Mouse (Mus musculus) myocyte (in vitro differentiated cells): ENCODE results near the gene Fut4.

Experiments
- CEBPB ChIP-seq: IDR thresholded peaks from 2 replicates; pipeline ENCODE4 v1.6.1; 2011; ENCODE audit warnings: mild to moderate bottlenecking, moderate library complexity; ENCODE audit not compliant: poor library complexity, insufficient read depth, severe bottlenecking
- E2F4 ChIP-seq: IDR thresholded peaks from one replicate; pipeline ENCODE4 v1.6.1; 2011; ENCODE audit warnings: mild to moderate bottlenecking, control low read depth, moderate library complexity; ENCODE audit not compliant: insufficient read depth
- MAX ChIP-seq: IDR thresholded peaks from one replicate; pipeline ENCODE4 v1.6.1; 2011; ENCODE audit warnings: low read depth, mild to moderate bottlenecking, control low read depth
- MYOD1 ChIP-seq, 3 experiments: IDR thresholded peaks; one replicate each; pipeline ENCODE4 v1.6.1; 2011; ENCODE audit warnings: control low read depth in 2 of 3, low read depth in 2 of 3, mild to moderate bottlenecking in 2 of 3, moderate library complexity in 1 of 3; ENCODE audit not compliant: insufficient read length in 2 of 3, control insufficient read depth in 1 of 3
- POLR2A ChIP-seq: IDR thresholded peaks from one replicate; pipeline ENCODE4 v1.6.1; 2011; ENCODE audit warnings: low read depth, mild to moderate bottlenecking, control low read depth, moderate library complexity; ENCODE audit not compliant: insufficient read length
- POLR2AphosphoS2 ChIP-seq: IDR thresholded peaks from one replicate; pipeline ENCODE4 v1.6.1; 2011; ENCODE audit warnings: low read depth, control low read depth; ENCODE audit not compliant: insufficient read length
- SRF ChIP-seq: IDR thresholded peaks from one replicate; pipeline ENCODE4 v1.6.1; 2011; ENCODE audit warnings: low read depth; ENCODE audit not compliant: control insufficient read depth, insufficient read length
- TCF12 ChIP-seq: IDR thresholded peaks from one replicate; pipeline ENCODE4 v1.6.1; 2011; ENCODE audit warnings: mild to moderate bottlenecking, control low read depth; ENCODE audit not compliant: poor library complexity, insufficient read depth, severe bottlenecking
- TCF3 ChIP-seq: IDR thresholded peaks from one replicate; pipeline ENCODE4 v1.6.1; 2011; ENCODE audit warnings: low read depth, control low read depth; ENCODE audit not compliant: insufficient read length
- USF1 ChIP-seq: IDR thresholded peaks from one replicate; pipeline ENCODE4 v1.6.1; 2011; ENCODE audit warnings: low read depth, mild to moderate bottlenecking, control low read depth, moderate library complexity

DNA sequence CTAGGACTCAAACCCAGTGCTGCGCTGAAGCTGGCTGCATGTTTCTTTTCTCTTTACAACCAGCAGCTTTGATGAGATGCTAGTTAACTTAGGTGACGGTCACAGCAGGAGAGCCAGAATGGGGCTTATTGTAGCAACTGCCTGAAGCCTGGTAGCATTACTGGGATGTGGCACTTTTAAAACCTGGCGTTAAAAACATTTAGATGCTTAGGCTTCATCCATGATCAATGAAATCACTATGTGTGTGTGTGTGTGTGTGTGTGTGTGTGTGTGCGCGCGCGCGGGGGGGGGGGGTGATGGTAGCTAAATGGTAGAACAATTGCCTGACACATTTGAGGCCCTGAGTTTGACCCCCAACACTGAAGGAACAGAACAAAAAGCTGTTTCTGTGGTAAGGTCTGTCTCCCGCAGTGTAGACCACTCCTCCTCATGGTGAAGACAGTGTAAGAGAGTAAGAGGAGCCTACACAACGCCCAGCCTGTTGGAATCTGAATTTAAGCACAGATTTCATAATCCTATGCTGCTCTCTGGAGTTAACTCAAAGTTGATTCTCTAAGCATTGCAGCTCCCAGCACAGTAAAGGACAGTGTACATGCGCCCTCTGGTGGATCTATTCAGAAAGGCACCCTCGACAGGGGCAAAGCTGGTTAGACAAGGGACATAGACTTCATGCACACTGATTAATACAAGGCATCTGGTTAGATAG is 53.5 kb downstream of the Fut4 start:
- TF ChIP-seq MYOD1 (IDR thresholded peaks at IDR 0.05; ENCODE audit: control insufficient read depth in 1 of 3, insufficient read length in 2 of 3, low read depth in 2 of 3), result no peak
- TF ChIP-seq POLR2A, result no peak
- no peak for TF ChIP-seq MAX
- no peak for TF ChIP-seq USF1
- TF ChIP-seq TCF3, result no peak
- no peak for TF ChIP-seq E2F4
- no peak for TF ChIP-seq POLR2AphosphoS2
- no peak for TF ChIP-seq CEBPB
- no peak for TF ChIP-seq TCF12
- TF ChIP-seq SRF, result no peak
